Mouse (Mus musculus): Measurements from ENCODE around the gene Ears2.
A peak's percentile ranks its signal among the peaks of the same experiment; 100 is the strongest.
"Not testable (repeated sequence)": the region's sequence is repeated elsewhere in the genome, so short reads cannot be mapped to it uniquely, and the experiment has no call there.

Gene Ears2

GRCm38 (mm10) chr7:122066945-122067516, at the start of gene Ears2, which contains the start of gene Ubfd1:
Ears2 (minus strand) TSS chr7:122067263.
Ubfd1 (plus strand) TSS chr7:122067175.
- DNase-seq, result peak; percentile 95

GRCm38 (mm10) chr7:122108206-122108605, 41.1 kb upstream of the Ears2 start:
- DNase-seq, result no peak

GRCm38 (mm10) chr7:122101747-122102244, 34.7 kb upstream of the Ears2 start, which contains the start of gene Ndufab1:
Ndufab1 (minus strand) TSS chr7:122101886.
- DNase-seq, result peak; percentile 85

GRCm38 (mm10) chr7:122101014-122101746, 34.1 kb upstream of the Ears2 start:
- DNase-seq, result not testable (repeated sequence)

GRCm38 (mm10) chr7:122099222-122099621, 32.2 kb upstream of the Ears2 start:
- DNase-seq, result peak; percentile 41

GRCm38 (mm10) chr7:122098009-122098408, 30.9 kb upstream of the Ears2 start:
- DNase-seq, result no peak

- DNase-seq, result no peak
These were observed 27.7 kb upstream of the Ears2 start for GRCm38 (mm10) chr7:122094564-122095330.

GRCm38 (mm10) chr7:122087195-122087982, 20.3 kb upstream of the Ears2 start:
- DNase-seq, result no peak

- no peak for DNase-seq
These were observed 14.0 kb upstream of the Ears2 start for GRCm38 (mm10) chr7:122081071-122081470.

GRCm38 (mm10) chr7:122079798-122080554, 12.9 kb upstream of the Ears2 start:
- DNase-seq, result no peak

- no peak for DNase-seq
These were observed 7.3 kb upstream of the Ears2 start for GRCm38 (mm10) chr7:122074374-122074773.

GRCm38 (mm10) chr7:122067517-122068381, 686 bp upstream of the Ears2 start:
- DNase-seq, result no peak

GRCm38 (mm10) chr7:122066102-122066944, 740 bp downstream of the Ears2 start:
- DNase-seq, result no peak

- no peak for DNase-seq
These were observed 1.4 kb downstream of the Ears2 start for GRCm38 (mm10) chr7:122065656-122066055.

- DNase-seq, result no peak
These were observed 10.4 kb downstream of the Ears2 start for GRCm38 (mm10) chr7:122056633-122057032.

- no peak for DNase-seq
These were observed 16.2 kb downstream of the Ears2 start for GRCm38 (mm10) chr7:122050834-122051233.

- DNase-seq, result no peak
These were observed 18.9 kb downstream of the Ears2 start for GRCm38 (mm10) chr7:122048191-122048590.

GRCm38 (mm10) chr7:122046813-122047212, 20.2 kb downstream of the Ears2 start:
- DNase-seq, result no peak

GRCm38 (mm10) chr7:122045711-122046110, 21.4 kb downstream of the Ears2 start:
- DNase-seq, result no peak

- DNase-seq, result peak; percentile 34
These were observed 21.9 kb downstream of the Ears2 start for GRCm38 (mm10) chr7:122045181-122045634.

Data from lung, postnatal 14 days (tissue).